Mouse (Mus musculus): ENCODE data around the gene B4galt3. TPM values are rescaled to one million over a fixed set of nuclear protein-coding genes. Genes with fewer than 3 reads are reported as not detected.

The B4galt3 gene
- total and polyA plus RNA-seq, 3 experiments: 21.5 to 44.8 (median 30.8) TPM

GRCm38 (mm10) chr1:171246709-171247452, 23.2 kb upstream of the B4galt3 start:
- peak; percentile 93 for DNase-seq (ENCODE audit: low spot score)
- peak; percentile 90 for ATAC-seq (ENCODE audit: extremely low read depth, insufficient number of reproducible peaks, low FRiP score, poor library complexity, severe bottlenecking)
- Histone ChIP-seq H3K9me3 (replicated peaks) (no peaks in the 10 kb centered on the region), H3K4me3 (ENCODE audit: low read depth, low read length) (peak overlapping the region; percentile 83), H3K27me3 (ENCODE audit: insufficient read depth, low read length) (peaks cover 21% of the 10 kb centered on the region), H3K36me3 (replicated peaks) (peaks cover 33% of the 10 kb centered on the region), H3K4me1 (ENCODE audit: insufficient read depth, low read depth, low read length) (peaks cover 62% of the 10 kb centered on the region)
- TF ChIP-seq CTCF (IDR thresholded peaks at IDR 0.05; ENCODE audit: low read depth, low read length) (peak; percentile 65), GATA2 (IDR thresholded peaks at IDR 0.05; ENCODE audit: borderline replicate concordance, low read depth, low read length) (no peak), POLR2AphosphoS5 (IDR thresholded peaks at IDR 0.05; ENCODE audit: insufficient replicate concordance, low read depth, low read length) (no peak)

GRCm38 (mm10) chr1:171247453-171247841, 22.7 kb upstream of the B4galt3 start:
- H3K27me3 ChIP-seq (ENCODE audit: insufficient read depth, low read length): peaks cover 27% of the 10 kb centered on the region
- DNase-seq (ENCODE audit: low spot score) (peak; percentile 54), ATAC-seq (ENCODE audit: extremely low read depth, insufficient number of reproducible peaks, low FRiP score, poor library complexity, severe bottlenecking) (peak; percentile 19; the same call in 1 of the 2 replicates)
- H3K9me3 ChIP-seq (replicated peaks): no peaks in the 10 kb centered on the region
- peak overlapping the region; percentile 83 for H3K4me3 ChIP-seq (ENCODE audit: low read depth, low read length)
- TF ChIP-seq GATA1 (IDR thresholded peaks at IDR 0.05; ENCODE audit: borderline replicate concordance, low read length) (no peak), POLR2AphosphoS5 (IDR thresholded peaks at IDR 0.05; ENCODE audit: insufficient replicate concordance, low read depth, low read length) (no peak), CTCF (IDR thresholded peaks at IDR 0.05; ENCODE audit: low read depth, low read length) (no peak), GATA2 (IDR thresholded peaks at IDR 0.05; ENCODE audit: borderline replicate concordance, low read depth, low read length) (no peak), TAL1 (conservative IDR thresholded peaks at IDR 0.05; ENCODE audit: low read depth, low read length) (no peak)
- peaks cover 29% of the 10 kb centered on the region for H3K36me3 ChIP-seq (replicated peaks)
- peaks cover 67% of the 10 kb centered on the region for H3K4me1 ChIP-seq (ENCODE audit: insufficient read depth, low read depth, low read length)

- peaks cover 67% of the 10 kb centered on the region for H3K4me1 ChIP-seq (ENCODE audit: insufficient read depth, low read depth, low read length)
- H3K9me3 ChIP-seq (replicated peaks): no peaks in the 10 kb centered on the region
- ATAC-seq (ENCODE audit: extremely low read depth, insufficient number of reproducible peaks, low FRiP score, poor library complexity, severe bottlenecking) (no peak), DNase-seq (ENCODE audit: low spot score) (no peak)
- H3K27me3 ChIP-seq (ENCODE audit: insufficient read depth, low read length): peaks cover 32% of the 10 kb centered on the region
- H3K36me3 ChIP-seq (replicated peaks): peaks cover 24% of the 10 kb centered on the region
- no peak for TF ChIP-seq POLR2AphosphoS5 (IDR thresholded peaks at IDR 0.05; ENCODE audit: insufficient replicate concordance, low read depth, low read length)
- no peak for TF ChIP-seq GATA1 (IDR thresholded peaks at IDR 0.05; ENCODE audit: borderline replicate concordance, low read length)
- no peak for TF ChIP-seq GATA2 (IDR thresholded peaks at IDR 0.05; ENCODE audit: borderline replicate concordance, low read depth, low read length)
- TF ChIP-seq CTCF (IDR thresholded peaks at IDR 0.05; ENCODE audit: low read depth, low read length): no peak
- no peak for TF ChIP-seq TAL1 (conservative IDR thresholded peaks at IDR 0.05; ENCODE audit: low read depth, low read length)
- H3K4me3 ChIP-seq (ENCODE audit: low read depth, low read length): peak overlapping the region; percentile 83; the same call in 1 of the 2 replicates
Measured at GRCm38 (mm10) chr1:171247916-171248315, 22.2 kb upstream of the B4galt3 start.

- Histone ChIP-seq H3K36me3 (replicated peaks) (peaks cover 18% of the 10 kb centered on the region), H3K27me3 (ENCODE audit: insufficient read depth, low read length) (peaks cover 35% of the 10 kb centered on the region), H3K9me3 (replicated peaks) (no peaks in the 10 kb centered on the region), H3K4me1 (ENCODE audit: insufficient read depth, low read depth, low read length) (peaks cover 64% of the 10 kb centered on the region), H3K4me3 (ENCODE audit: low read depth, low read length) (no peak overlapping the region)
- TF ChIP-seq GATA2 (IDR thresholded peaks at IDR 0.05; ENCODE audit: borderline replicate concordance, low read depth, low read length): no peak
- TF ChIP-seq CTCF (IDR thresholded peaks at IDR 0.05; ENCODE audit: low read depth, low read length): no peak
- TF ChIP-seq GATA1 (IDR thresholded peaks at IDR 0.05; ENCODE audit: borderline replicate concordance, low read length): no peak
- no peak for TF ChIP-seq POLR2AphosphoS5 (IDR thresholded peaks at IDR 0.05; ENCODE audit: insufficient replicate concordance, low read depth, low read length)
- no peak for TF ChIP-seq TAL1 (conservative IDR thresholded peaks at IDR 0.05; ENCODE audit: low read depth, low read length)
- ATAC-seq (ENCODE audit: extremely low read depth, insufficient number of reproducible peaks, low FRiP score, poor library complexity, severe bottlenecking) (no peak), DNase-seq (ENCODE audit: low spot score) (no peak)
Measured at GRCm38 (mm10) chr1:171248386-171249226, 21.5 kb upstream of the B4galt3 start.

GRCm38 (mm10) chr1:171249913-171250600, 20.1 kb upstream of the B4galt3 start, which contains the start of gene Adamts4:
Adamts4 (plus strand) TSS chr1:171250421.
- peaks cover 59% of the 10 kb centered on the region for H3K4me1 ChIP-seq (ENCODE audit: insufficient read depth, low read depth, low read length)
- no peak for TF ChIP-seq GATA2 (IDR thresholded peaks at IDR 0.05; ENCODE audit: borderline replicate concordance, low read depth, low read length)
- no peak for TF ChIP-seq TAL1 (conservative IDR thresholded peaks at IDR 0.05; ENCODE audit: low read depth, low read length)
- no peak for TF ChIP-seq GATA1 (IDR thresholded peaks at IDR 0.05; ENCODE audit: borderline replicate concordance, low read length)
- no peak for TF ChIP-seq CTCF (IDR thresholded peaks at IDR 0.05; ENCODE audit: low read depth, low read length)
- TF ChIP-seq POLR2AphosphoS5 (IDR thresholded peaks at IDR 0.05; ENCODE audit: insufficient replicate concordance, low read depth, low read length): no peak
- peak within 1 kb of the TSS; percentile 9; the same call in 1 of the 2 replicates for H3K4me3 ChIP-seq (ENCODE audit: low read depth, low read length)
- ATAC-seq (ENCODE audit: extremely low read depth, insufficient number of reproducible peaks, low FRiP score, poor library complexity, severe bottlenecking): no peak
- peaks cover 43% of the 10 kb centered on the region for H3K27me3 ChIP-seq (ENCODE audit: insufficient read depth, low read length)
- peaks cover 7% of the 10 kb centered on the region for H3K36me3 ChIP-seq (replicated peaks)
- no peaks in the 10 kb centered on the region for H3K9me3 ChIP-seq (replicated peaks)
- DNase-seq (ENCODE audit: low spot score): no peak

All from G1E (cell line).